ENCODE assay signal across 8 mouse cellular contexts in the genomic region with DNA sequence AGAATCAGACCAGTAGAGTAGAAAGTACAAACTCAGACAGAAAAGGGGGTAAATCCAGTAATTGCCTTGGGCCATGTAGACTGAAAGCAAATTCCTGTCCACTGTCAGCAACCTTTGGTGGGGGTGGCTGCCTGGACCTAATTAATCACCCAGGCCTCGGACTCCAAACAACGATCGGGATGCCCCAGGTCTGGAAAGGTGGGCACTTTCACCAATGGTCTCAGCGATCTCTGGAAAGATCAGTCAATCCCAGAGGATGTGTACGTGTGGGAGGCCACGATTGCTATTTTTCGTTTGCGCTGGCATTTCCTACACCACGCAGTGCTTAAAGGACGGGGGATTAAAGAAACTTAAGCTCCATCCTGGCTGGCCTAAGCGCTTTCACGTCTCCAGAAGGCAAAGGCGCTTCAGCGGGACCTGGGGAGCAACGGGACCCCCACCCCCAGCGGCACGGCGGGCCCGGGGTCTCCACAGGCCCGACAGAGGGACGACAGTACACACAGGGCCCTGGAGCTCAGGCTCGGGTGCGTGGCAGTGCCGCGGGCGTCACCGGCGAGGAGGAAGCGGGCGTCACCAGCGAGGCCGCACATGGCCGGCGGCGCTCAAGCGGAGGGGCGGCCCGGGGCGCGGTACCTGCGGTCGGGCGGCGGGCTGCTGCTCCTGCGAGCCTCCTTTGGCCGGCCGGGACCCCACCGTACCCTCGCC. TPM values are rescaled to one million over a fixed set of nuclear protein-coding genes. Genes with fewer than 3 reads are reported as not detected.
A peak's percentile ranks its signal among the peaks of the same experiment; 100 is the strongest.
DNase-seq lines count a peak whose midpoint lies in the region; ATAC-seq and TF ChIP-seq lines count a peak whose summit lies in the region.

No protein-coding gene starts in this region.

- peak overlapping the region; percentile 82 for H3K4me2 ChIP-seq in heart, embryonic 15.5 days
- H3K4me2 ChIP-seq in limb, embryonic 14.5 days (replicated peaks; ENCODE audit: low read depth, low read length, severe bottlenecking): peak overlapping the region; percentile 79
- peak overlapping the region; percentile 93 for H3K4me2 ChIP-seq in neural tube, embryonic 13.5 days

- H3K4me1 ChIP-seq in thymus, adult 2 months (replicated peaks; ENCODE audit: control insufficient read depth, insufficient read depth, low read length): peaks cover 6% of the 10 kb centered on the region; the same call in 1 of the 2 replicates
- peaks cover 6% of the 10 kb centered on the region; the same call in 1 of the 2 replicates for H3K4me1 ChIP-seq in heart, embryonic 15.5 days (replicated peaks)
- peaks cover 7% of the 10 kb centered on the region for H3K4me1 ChIP-seq in limb, embryonic 14.5 days (ENCODE audit: control insufficient read depth, insufficient read depth, low read length)
- H3K4me1 ChIP-seq in neural tube, embryonic 13.5 days (replicated peaks): peaks cover 22% of the 10 kb centered on the region

- no peaks in the 10 kb centered on the region for H3K9me3 ChIP-seq in heart, embryonic 15.5 days (replicated peaks)
- no peaks in the 10 kb centered on the region for H3K9me3 ChIP-seq in limb, embryonic 14.5 days (ENCODE audit: control insufficient read depth, low read length)
- H3K9me3 ChIP-seq in neural tube, embryonic 13.5 days: no peaks in the 10 kb centered on the region

- no peak overlapping the region for H3K27ac ChIP-seq in thymus, adult 2 months (ENCODE audit: control insufficient read depth, insufficient read depth, low read length)
- H3K27ac ChIP-seq in heart, embryonic 15.5 days: peak overlapping the region; percentile 84
- H3K27ac ChIP-seq in limb, embryonic 14.5 days (replicated peaks; ENCODE audit: low read depth, low read length): peak overlapping the region; percentile 91
- H3K27ac ChIP-seq in neural tube, embryonic 13.5 days (replicated peaks): peak overlapping the region; percentile 94

- peak overlapping the region; percentile 86 for H3K4me3 ChIP-seq in thymus, adult 2 months (ENCODE audit: control insufficient read depth, insufficient read depth, low read length)
- peak overlapping the region; percentile 96 for H3K4me3 ChIP-seq in heart, embryonic 15.5 days
- peak overlapping the region; percentile 91 for H3K4me3 ChIP-seq in limb, embryonic 14.5 days (replicated peaks; ENCODE audit: low read length)
- H3K4me3 ChIP-seq in neural tube, embryonic 13.5 days: peak overlapping the region; percentile 96

- TF ChIP-seq POLR2A in thymus, adult 2 months (IDR thresholded peaks at IDR 0.05; ENCODE audit: control insufficient read depth, extremely low read depth, insufficient read depth, low read length, poor library complexity): no peak
- TF ChIP-seq POLR2A in limb, embryonic 14.5 days (IDR thresholded peaks at IDR 0.05; ENCODE audit: borderline replicate concordance, extremely low read depth, insufficient read depth, insufficient read length): no peak

- peak; percentile 14 for DNase-seq in cerebellum, adult 11 months
- DNase-seq in cerebellum, postnatal 25 days: no peak
- DNase-seq in thymus, adult 2 months: no peak
- DNase-seq in thymus, postnatal 14 days: no peak
- DNase-seq in limb, embryonic 14.5 days (ENCODE audit: low spot score): no peak
- DNase-seq in layer of hippocampus, adult 9-10 months (ENCODE audit: low spot score): no peak

- 1% methylated on average over 44 of the region's 49 CpGs for WGBS in thymus, adult 2 months
- under 1% methylated on average over 45 of the region's 49 CpGs for WGBS in heart, embryonic 15.5 days
- WGBS in limb, embryonic 14.5 days: 2% methylated on average over 38 of the region's 49 CpGs
- WGBS in neural tube, embryonic 13.5 days: under 1% methylated on average over 37 of the region's 49 CpGs

- H3K27me3 ChIP-seq in thymus, adult 2 months (ENCODE audit: control insufficient read depth, insufficient read depth, low read length): no peaks in the 10 kb centered on the region
- no peaks in the 10 kb centered on the region for H3K27me3 ChIP-seq in heart, embryonic 15.5 days
- no peaks in the 10 kb centered on the region for H3K27me3 ChIP-seq in limb, embryonic 14.5 days (ENCODE audit: control insufficient read depth, insufficient read depth, low read length)
- no peaks in the 10 kb centered on the region for H3K27me3 ChIP-seq in neural tube, embryonic 13.5 days

- peak; percentile 85 for ATAC-seq in heart, embryonic 15.5 days (replicated peaks; ENCODE audit: insufficient number of reproducible peaks, insufficient read depth, low FRiP score, low read depth)
- ATAC-seq in limb, embryonic 14.5 days (ENCODE audit: low FRiP score, low read depth): peak; percentile 85
- peak; percentile 94 for ATAC-seq in neural tube, embryonic 13.5 days (ENCODE audit: low read depth)

- peak overlapping the region; percentile 97 for H3K9ac ChIP-seq in heart, embryonic 15.5 days
- peak overlapping the region; percentile 98 for H3K9ac ChIP-seq in limb, embryonic 14.5 days (ENCODE audit: low read depth, low read length, severe bottlenecking)
- peak overlapping the region; percentile 98 for H3K9ac ChIP-seq in neural tube, embryonic 13.5 days

- no peak for TF ChIP-seq CTCF in thymus, adult 2 months (IDR thresholded peaks at IDR 0.05; ENCODE audit: borderline replicate concordance, control insufficient read depth, extremely low read depth, insufficient read depth, low read length, poor library complexity)

- H3K36me3 ChIP-seq in thymus, adult 2 months (ENCODE audit: control insufficient read depth, insufficient read depth, low read length): peaks cover 21% of the 10 kb centered on the region
- peaks cover 32% of the 10 kb centered on the region for H3K36me3 ChIP-seq in heart, embryonic 15.5 days
- H3K36me3 ChIP-seq in limb, embryonic 14.5 days (ENCODE audit: control insufficient read depth, insufficient read depth, low read length): peaks cover 35% of the 10 kb centered on the region
- H3K36me3 ChIP-seq in neural tube, embryonic 13.5 days: peaks cover 28% of the 10 kb centered on the region

RNA-seq across cellular contexts. Expression of gene Zfp507, which starts 0.5 kb away (rescaled TPM):
- 12.7 and 14.6 TPM in 2 replicates for polyA plus RNA-seq in thymus, adult 2 months (2012; rRNA removed)
- polyA plus RNA-seq in heart, embryonic 15.5 days (2015; fragmentation: Nextera tagmentation; extraction: Ambion mirVana): 11.1 and 11.9 TPM in 2 replicates
- 21.8 and 22.5 TPM in 2 replicates for polyA plus RNA-seq in limb, embryonic 14.5 days (2012; rRNA removed)
- 18.6 and 21.7 TPM in 2 replicates for polyA plus RNA-seq in limb, embryonic 14.5 days (2014; fragmentation: Nextera tagmentation; extraction: Ambion mirVana)
- polyA plus RNA-seq in neural tube, embryonic 13.5 days (2015; fragmentation: Nextera tagmentation; extraction: Ambion mirVana): 17.1 and 17.8 TPM in 2 replicates

RNA-seq across cellular contexts. Expression of gene Dpy19l3, which starts 48.1 kb away (rescaled TPM):
- polyA plus RNA-seq in thymus, adult 2 months (2012; rRNA removed): 28.7 and 30.5 TPM in 2 replicates
- 13.1 and 13.8 TPM in 2 replicates for polyA plus RNA-seq in heart, embryonic 15.5 days (2015; fragmentation: Nextera tagmentation; extraction: Ambion mirVana)
- polyA plus RNA-seq in limb, embryonic 14.5 days (2012; rRNA removed): 15.9 and 17.9 TPM in 2 replicates
- polyA plus RNA-seq in limb, embryonic 14.5 days (2014; fragmentation: Nextera tagmentation; extraction: Ambion mirVana): 34.7 and 41.2 TPM in 2 replicates
- polyA plus RNA-seq in neural tube, embryonic 13.5 days (2015; fragmentation: Nextera tagmentation; extraction: Ambion mirVana): 31.1 and 31.9 TPM in 2 replicates
